Mouse (Mus musculus) bone marrow, adult 2 months (tissue): ENCODE measurements around the gene Ntn1.

Experiments used
- CTCF ChIP-seq: fragments of 200-500 bp; IDR thresholded peaks from 2 replicates; pipeline ENCODE4 v1.5.1; 2011; ENCODE audit warnings: low read length, control low read depth; ENCODE audit not compliant: control insufficient read depth, insufficient read depth
- POLR2A ChIP-seq: fragments of 200-500 bp; IDR thresholded peaks from 2 replicates; pipeline ENCODE4 v1.6.1; 2011; ENCODE audit warnings: low read depth, mild to moderate bottlenecking, control low read depth, low read length, borderline replicate concordance; ENCODE audit not compliant: control insufficient read depth

- TF ChIP-seq POLR2A (no peak), CTCF (no peak)
These were observed 85.0 kb downstream of the Ntn1 start for GRCm38 (mm10) chr11:68315551-68316130.
